Mouse (Mus musculus) gonadal fat pad, adult 2 months (tissue): ENCODE data around the gene Zfp831. TPM values are rescaled to one million over a fixed set of nuclear protein-coding genes. Genes with fewer than 3 reads are reported as not detected.

Experiments used
- DNase-seq: peaks from one replicate; pipeline ENCODE4 v3.0.0-alpha.2; 2012; ENCODE audit warnings: low read depth
- polyA plus RNA-seq: library from polyadenylated mRNA; depleted of rRNA; stranded (reverse); fragments of >200 nt; gene quantifications from 2 replicates; pipeline ENCODE4 v1.2.3, GENCODE M21; 2012

Zfp831 gene
- polyA plus RNA-seq, 1 experiment: 0.04 TPM

DNA sequence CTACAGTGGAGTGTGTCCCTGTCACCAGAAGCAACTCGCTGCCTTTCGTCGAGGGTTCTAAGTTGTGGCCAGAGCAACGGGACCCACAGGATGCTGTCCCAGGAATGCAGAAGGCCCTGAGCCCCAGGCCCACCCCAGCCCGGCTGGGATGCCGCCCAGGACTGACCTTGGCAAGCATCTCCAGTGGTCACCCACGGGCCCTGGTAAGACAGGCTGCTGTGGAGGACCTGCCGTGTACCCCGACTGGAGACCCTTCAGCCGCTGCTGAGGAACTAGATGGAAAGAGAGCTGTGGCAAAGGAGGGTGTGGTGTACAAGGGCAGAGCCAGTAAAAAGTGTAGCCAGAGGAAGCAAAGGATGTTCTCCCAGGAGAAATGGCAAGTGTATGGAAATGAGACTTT lies 1.6 kb downstream of the Zfp831 start:
- DNase-seq: no peak

DNA sequence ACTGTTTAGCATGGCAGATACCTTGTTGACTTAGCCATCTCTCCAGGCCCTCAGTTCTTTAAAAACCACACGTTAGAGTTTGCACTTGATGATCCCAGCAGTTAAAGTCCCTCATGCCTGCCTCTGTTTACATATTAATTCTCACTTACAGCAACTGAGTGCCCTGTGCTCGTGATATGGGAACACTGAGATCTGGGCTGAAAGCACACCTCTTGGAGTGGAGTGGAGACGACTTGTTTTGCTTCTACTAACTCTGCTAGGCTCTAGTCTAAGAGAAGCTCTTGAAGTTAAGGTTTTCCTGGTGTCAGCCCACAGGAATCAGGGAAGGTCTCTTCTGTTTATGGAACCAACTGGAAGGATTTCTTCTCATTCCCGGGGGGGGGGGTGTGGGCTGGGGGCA lies 9.5 kb downstream of the Zfp831 start:
- no peak for DNase-seq

DNA sequence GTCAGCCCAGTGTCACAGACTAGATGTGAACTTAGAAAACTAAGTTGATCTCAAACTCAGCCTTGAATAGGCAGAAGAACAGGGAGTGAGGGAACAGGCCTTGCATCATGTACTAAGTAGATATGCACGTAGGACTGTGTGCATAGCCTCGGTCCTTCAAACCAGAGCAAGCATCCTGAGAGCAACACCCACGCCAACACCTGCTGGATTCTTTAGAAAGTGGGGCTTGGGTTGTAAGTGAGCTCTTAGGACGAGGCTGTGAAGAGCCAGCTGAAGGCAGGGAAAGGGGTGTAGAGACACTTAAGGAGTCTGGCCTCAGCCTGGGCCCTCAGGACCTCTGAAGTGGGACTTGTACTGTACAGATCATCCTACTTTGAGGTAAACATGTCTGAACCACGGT lies 12.0 kb downstream of the Zfp831 start:
- no peak for DNase-seq

DNA sequence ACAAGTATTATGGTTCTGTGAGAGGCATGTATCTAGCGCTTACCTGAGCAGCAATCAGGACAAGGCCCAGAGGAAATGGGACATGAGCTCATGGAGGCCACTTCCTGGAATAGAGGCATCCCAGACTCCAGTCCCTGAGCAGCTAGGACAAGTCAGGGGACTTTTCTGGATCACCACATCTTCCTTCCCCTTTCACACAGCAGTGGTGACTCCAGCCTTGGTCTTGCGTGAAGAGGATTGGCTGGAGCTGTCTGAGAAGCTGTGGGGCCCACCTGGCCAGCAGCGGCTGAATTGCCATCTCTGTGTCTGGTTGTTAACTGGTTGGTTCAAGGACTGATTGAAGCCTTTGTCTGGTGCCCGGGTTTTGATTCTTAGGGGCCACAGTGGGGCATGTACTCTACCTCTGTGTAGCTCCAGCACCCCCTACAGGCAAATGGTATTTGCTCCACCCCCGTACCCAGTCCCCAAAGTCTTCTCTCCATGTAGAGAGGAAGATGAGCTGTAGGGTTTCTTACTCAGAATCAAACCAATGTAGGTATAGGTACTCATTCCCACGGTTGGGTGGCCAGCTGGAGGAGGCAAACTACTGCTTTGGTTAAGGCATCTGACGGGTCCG lies 15.0 kb downstream of the Zfp831 start:
- DNase-seq: no peak

DNA sequence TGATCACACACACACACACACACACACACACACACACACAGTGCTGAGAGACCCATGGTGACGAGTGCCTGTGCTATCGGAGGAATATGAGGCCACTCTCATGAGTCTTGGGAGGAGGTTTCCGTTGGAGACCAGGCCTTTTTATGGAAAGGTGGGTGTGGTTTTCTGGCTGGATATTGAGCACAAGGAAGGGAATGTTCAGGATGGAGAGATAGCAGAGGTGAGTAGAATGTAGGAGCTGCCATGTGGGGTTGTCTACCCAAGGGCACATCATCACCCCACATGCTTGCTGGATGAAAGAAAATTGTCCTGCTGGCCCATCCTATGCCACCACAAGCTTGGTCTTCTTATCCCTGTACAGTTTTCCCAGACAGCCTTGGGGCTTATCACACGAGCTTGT lies 16.5 kb downstream of the Zfp831 start:
- no peak for DNase-seq

DNA sequence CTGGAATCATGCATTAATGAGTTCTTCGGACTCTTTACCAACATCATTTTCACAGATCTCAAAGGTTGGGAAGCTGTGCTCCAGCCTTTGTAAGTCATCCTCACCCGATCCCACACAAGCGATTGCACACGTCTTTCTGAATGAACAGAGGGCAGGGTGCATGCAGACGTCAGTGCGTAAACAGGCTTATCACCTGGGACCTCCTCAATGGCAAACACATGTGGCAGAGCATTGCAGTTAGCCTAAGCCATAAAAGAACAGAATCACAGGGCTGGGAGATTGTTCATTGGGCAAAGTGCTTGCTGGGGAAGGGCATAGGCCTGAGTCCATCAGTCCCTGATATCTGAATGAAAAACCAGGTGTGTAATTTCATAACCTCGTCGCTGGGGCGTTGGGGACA lies 17.0 kb downstream of the Zfp831 start:
- no peak for DNase-seq

DNA sequence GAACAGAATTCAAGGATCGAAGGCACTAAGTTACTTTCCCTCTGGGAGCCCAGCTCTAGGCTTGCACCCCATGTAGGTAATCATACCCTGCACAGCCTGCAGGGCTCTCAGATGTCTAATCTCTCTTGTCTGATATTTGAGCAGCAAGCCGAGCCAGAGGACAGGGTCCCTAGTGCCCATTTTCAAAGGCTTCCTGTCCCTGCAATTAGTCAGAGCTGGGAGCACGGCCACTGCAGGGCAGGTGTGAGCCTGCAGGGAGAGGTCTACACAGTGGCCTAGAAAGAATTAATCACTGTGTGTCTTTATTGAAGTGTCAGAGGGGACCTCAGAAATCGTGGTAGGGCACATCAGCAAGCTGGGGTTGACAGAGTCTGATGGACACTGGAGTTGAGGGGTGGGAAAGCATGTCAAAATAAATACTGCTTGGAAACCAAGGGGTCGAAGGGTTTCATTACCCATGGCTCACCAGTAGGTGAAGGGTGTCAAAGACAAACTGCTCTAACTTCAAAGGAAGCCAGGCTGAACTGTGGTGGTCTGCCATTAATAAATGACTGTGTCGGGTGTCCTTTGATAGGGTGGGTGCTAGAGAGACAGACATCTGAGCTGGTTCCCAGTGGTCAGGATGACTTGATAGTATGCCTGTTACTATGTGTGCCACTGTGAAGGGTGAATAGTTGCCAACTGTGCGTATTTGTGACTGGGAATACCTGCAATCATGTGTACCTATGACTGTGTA lies 18.3 kb downstream of the Zfp831 start:
- no peak for DNase-seq

DNA sequence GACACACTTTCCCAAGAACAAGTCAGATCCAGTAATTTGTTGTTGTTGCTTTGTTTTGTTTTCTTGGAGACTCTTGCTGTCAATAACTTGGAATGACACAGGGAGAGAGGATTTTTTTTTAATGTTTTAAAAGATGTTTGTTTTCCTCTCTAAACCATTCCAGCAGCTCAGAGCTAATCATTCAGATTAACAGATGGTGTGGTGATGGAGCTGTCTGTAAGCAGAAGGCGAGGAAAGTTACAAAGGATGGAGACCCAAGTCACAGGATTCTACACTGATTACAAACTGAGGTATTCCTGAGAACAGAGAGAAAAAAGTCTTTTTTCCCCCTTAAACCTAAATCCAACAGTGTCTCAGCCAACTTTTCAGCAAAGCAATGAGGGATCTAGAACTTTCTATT lies 19.3 kb downstream of the Zfp831 start:
- DNase-seq: no peak

DNA sequence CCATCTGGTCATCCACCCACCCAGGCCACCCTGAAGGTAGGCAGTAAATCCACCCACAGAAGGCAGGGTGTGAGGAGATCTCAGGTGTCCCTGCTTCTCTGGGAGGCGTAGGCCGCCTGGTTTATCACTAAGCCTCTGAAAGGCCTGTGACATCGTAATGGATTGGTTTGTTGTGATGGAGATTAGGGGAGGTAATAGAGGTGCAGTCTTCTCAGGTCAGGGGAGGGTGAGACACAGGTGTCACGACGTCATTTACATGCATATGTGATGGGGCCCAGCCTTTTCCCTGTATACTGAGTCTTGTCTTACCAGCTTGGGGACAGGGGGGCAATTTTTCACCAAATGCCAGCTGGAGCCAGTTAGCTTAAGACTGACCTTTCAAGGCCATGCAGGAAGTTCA lies 22.1 kb downstream of the Zfp831 start:
- no peak for DNase-seq

DNA sequence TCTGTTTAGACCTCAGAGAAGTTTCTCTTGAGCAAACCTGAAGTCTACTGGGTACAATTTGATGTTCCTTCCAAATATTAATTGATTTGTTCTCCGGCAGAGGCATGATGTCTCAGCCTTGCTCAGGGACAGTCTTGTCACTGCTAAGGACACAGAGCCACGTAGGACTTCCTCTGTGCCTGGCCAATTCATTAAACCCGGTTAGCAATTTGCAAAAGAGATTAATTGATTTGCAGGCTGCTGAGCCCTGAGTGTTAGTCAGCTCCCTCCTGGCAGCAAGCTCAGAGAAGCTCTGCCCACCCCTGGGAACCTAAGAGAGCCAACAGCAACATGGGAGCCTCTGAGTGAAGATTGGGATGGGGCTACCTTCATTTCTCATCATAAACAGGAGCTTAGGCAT lies 25.5 kb downstream of the Zfp831 start:
- DNase-seq: no peak

DNA sequence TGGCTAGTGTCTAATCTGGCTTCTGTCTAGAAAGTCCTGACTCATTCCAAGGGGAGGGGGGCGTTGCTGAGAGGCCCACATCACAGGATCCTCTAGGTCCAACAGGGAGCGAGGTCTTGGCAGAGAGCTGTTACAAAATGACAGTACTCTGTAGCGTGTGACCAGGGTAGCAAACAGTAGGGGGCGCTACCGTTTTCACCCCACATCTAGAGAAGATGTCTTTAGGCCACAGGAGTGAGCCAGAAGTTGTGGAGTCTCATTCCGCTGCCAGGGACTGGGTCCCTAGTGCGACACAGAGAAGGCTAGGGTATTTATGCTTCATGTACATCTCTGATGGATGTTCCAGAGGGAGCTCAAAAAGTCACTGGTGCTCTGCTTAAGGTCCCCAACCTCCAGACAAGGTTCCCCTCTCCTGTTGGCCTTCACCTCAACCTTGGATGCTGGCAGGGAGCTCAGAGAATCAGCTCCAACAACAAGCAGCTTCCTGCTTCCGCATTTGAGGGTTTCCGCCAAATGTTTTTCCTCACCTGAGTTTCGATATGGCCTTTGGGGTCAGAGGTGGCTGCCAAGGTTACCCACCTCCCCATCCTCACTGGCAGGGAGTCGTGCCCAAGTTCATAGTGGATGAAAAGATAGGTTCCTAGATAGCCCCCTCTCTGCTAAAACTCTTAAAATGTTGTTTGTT lies 29.3 kb downstream of the Zfp831 start:
- no peak for DNase-seq

DNA sequence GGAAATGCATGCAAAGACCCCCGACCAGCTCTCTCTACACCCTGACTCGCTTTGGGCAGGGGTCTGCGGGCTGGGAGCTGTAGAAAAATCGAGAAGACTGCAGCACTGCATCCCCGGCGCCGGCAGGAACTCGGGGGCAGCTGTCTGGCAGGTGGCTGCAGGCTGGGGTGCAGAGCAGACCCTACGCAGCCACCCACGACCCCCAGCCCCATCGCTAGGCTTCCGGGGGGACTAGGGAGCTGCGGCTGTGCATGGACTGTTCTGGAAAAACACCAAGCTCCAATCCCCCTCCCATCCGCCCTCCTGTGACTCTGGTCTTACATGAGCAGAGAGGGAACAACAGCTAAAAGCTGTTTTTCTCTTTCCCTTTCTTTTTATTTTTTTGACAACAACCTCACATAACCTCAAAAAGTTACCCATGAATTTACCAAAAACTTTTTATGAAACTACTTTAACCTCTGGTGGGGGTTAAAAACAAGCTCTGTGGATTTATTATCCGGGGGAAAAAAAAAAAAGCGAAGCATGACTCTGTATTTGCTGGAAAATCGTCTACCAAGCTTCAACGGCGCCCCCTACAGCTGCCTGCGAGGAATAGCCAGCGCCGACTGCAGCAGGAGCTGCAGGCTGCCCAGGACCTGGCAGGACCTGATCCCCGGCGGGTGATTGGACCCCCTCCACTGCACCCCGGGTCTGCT lies 30.4 kb downstream of the Zfp831 start:
- no peak for DNase-seq

DNA sequence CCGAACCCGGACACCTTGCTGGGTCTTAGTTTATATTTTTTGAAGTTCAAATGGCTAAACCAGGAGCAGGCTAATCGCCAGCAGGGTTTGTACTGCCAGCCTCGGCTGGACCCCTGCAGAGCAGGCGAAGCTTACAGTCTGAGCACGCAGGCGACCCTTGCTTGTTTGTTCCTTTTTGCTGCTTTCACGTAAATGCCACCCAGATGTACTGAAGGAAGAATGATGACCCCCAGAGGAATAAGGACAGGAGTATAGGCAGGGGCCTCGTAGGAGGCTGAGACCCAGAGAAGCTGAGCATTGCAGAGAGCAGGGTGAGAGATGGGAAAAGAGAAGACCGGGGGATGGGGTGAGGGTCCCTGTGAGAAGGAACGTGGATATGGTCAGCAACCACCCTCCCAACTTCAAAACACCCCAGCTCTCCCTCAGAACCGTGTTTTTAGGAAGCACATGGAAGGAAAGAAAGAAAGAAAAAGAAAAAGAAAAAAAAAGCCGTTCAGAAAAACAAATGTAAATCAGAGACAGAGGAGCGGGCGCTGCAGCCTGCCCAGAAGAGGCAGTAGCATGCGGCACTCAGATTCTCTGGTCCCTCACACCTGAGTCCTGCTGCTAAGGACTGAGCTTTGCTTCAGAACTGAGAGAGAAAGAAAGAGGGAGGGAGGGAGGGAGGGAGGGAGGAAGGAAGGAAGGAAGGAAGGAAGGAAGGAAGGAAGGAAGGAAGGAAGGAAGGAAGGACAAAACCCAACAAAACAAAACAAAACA lies 31.1 kb downstream of the Zfp831 start:
- no peak for DNase-seq

DNA sequence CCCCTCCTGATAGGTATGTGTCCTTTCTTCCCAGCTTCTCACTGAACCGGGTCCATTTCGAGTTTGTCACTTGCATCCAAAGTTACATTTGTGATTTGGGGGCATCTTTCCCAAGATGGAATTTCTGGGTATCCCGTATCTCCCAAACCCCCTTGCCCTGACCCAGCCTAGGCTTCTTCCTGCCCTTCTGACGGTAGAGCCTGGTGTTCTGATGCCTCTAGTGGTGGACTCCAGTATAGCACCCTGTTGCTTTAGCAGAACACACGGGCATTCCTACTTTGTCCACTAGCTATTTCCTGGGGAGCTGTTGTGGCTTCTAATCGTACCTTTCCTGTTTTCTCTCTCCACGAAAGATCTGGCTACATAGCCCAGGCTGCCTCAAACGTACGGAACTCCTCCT lies 32.3 kb downstream of the Zfp831 start:
- DNase-seq: no peak

DNA sequence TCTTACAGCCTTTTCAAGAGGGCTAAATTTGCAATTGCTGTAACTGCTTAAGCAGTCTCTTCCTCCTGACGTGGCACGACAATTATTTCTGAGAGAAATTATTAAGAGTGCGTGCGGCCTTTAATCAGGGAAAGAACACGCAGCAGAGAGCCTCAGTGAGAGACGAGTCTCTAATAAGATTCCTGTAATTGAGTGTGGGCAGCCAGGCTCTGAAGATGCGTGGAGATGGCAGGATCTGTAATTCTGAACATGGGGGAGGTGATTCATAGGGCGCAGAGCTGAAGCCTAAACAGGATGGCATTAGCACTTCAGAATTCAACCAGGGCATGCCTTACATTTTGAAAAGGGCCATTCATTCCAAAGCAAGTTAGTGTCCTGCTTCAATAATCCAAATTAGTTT lies 58.0 kb downstream of the Zfp831 start:
- DNase-seq: no peak

DNA sequence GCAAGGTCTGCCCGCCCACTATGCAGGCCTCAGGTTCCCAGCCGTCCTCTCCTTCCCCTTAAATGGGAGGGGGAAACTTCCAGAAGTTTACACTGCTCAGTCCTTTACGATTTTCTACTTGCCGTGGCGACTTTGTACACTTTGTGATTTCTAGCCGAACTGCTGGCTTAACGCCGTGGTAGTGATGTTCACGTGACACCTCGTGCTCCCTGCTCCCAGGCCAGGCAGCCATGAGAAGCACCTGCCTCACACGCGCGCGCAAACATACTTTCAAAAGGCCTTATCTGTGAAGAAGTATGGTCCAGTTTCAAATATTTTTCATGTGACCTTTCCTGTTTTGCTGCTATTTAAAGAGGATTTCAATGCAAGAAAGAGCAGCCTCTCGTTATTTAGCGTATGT lies 63.8 kb downstream of the Zfp831 start:
- DNase-seq: no peak

DNA sequence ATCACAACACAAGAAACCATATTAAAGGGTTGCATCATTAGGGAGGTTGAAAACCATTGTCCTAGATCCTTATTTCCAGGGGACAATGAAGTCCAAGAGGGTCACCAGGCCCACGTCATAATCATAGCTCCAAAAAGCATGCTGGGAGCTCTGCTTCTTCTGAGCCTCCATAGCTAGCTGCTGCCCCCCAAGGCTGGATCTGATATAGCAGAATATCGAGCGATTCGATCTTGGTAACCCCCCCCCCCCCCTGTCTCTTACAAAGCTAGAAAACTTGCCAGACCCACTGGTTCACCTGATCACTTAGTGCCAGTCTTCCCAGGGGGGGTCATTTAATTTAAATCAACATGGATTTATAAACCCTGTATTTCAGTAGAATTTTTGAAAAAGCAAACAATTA lies 65.3 kb downstream of the Zfp831 start:
- DNase-seq: no peak

DNA sequence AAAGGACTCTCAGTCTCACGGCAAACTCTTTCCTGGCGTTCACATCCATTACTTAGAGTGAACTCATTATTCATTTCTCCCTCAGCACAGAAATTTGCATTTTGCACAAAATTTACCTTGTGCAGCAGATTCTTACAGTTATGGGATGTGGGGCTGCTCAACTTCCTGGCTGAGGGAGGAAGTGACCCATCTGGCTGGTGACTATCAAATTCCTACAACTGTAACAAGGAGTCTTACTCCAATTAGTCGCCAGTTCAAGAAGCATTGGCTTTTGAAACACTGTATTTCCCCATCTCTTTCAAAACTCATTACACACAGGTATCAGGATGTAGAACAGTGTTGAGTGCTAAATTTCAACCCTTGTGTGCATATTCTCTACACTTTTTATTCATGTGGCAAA lies 66.9 kb downstream of the Zfp831 start:
- no peak for DNase-seq

DNA sequence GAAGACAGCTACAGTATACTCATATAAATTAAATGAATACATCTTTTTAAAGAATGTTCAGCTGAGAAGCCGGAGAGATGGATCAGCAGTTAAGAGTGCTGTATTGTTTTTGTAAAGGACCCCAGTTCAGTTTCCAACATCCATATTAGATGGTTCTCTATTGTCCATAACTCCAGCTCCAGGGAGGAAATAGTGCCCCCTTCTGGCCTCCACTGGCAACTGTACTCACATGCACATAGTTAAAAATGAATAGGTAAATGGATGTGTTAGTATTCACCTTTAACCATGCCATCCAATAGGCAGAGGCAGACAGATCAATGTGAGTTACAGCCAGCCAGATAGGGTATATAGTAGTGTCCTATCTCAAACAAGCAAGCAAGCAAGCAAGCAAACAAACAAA lies 68.7 kb downstream of the Zfp831 start:
- DNase-seq: no peak

DNA sequence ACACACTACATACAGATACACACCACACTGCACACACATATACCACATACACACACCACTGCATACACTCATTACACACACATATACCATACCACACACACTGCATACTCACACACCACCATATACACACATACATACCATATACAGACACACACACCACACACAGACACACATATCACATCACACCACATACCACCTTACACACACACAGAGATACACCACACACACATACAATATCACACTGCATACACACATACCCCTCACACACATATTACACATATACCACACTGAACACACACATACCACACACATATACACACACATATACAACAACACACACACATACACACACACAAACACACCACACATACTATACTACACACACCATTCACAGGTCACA lies 72.6 kb downstream of the Zfp831 start:
- no peak for DNase-seq

DNA sequence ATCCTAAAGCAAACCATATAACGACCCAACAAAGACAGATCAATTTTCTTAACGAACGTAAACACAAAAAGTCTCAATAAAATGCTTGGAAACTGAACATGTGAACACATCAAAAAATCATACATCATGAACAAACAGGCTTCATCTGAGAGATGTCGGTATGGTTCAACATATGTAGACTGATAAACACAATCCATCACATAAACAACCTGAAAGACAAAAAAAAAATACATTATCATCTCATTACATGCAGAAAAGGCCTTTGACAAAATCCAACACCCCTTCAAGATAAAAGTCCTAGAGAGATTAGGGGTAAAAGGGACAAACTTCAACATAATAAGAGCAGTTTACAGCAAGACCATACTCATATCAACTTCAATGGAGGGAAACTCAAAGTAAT lies 74.5 kb downstream of the Zfp831 start:
- no peak for DNase-seq
